ENCODE assay signal across 15 mouse cellular contexts in genomic region chr10:43693974-43694373, GRCm38 (mm10).
DNase-seq lines count a peak whose midpoint lies in the region; ATAC-seq and TF ChIP-seq lines count a peak whose summit lies in the region.
"Had no signal": no experiment of that assay in that cellular context is flagged by ENCODE, and none has a peak within 500 bp of the region (broad histone marks: within the 10 kb centered on the region; RNA-seq: fewer than 3 reads in every experiment).

No protein-coding gene starts in this region.

- TF ChIP-seq POLR2A in lung, adult 2 months (IDR thresholded peaks at IDR 0.05; ENCODE audit: borderline replicate concordance, extremely low read depth, low read depth, low read length): no peak

- H3K4me3 ChIP-seq in gastrocnemius, adult 2 months: no peak overlapping the region
- H3K4me3 ChIP-seq in intestine, postnatal 0 days (ENCODE audit: low read depth, low read length): no peak overlapping the region
- H3K4me3 ChIP-seq in liver, embryonic 16.5 days (ENCODE audit: low read depth, low read length): no peak overlapping the region
- no peak overlapping the region for H3K4me3 ChIP-seq in forebrain, embryonic 16.5 days (replicated peaks; ENCODE audit: low read length)
- no peak overlapping the region for H3K4me3 ChIP-seq in lung, adult 2 months (replicated peaks; ENCODE audit: extremely low read depth, low read depth, low read length)

- 19% methylated on average over 5 of the region's 5 CpGs for WGBS in intestine, postnatal 0 days
- WGBS in liver, embryonic 16.5 days (ENCODE audit: insufficient replicate concordance): 35% methylated on average over 5 of the region's 5 CpGs
- WGBS in forebrain, embryonic 16.5 days: 79% methylated on average over 5 of the region's 5 CpGs
- WGBS in lung, adult 2 months: 54% methylated on average over 5 of the region's 5 CpGs

- H3K4me2 ChIP-seq in intestine, postnatal 0 days (replicated peaks; ENCODE audit: low read depth): peak overlapping the region; percentile 25; the same call in 1 of the 2 replicates
- no peak overlapping the region for H3K4me2 ChIP-seq in liver, embryonic 16.5 days (ENCODE audit: low read depth, low read length)
- H3K4me2 ChIP-seq in forebrain, embryonic 16.5 days (ENCODE audit: low read length): no peak overlapping the region
- H3K4me2 ChIP-seq: hindbrain, embryonic 14.5 days had no signal

- H3K9me3 ChIP-seq in intestine, postnatal 0 days (ENCODE audit: control insufficient read depth): no peaks in the 10 kb centered on the region
- no peaks in the 10 kb centered on the region for H3K9me3 ChIP-seq in liver, embryonic 16.5 days (replicated peaks; ENCODE audit: control insufficient read depth, low read length)
- no peaks in the 10 kb centered on the region for H3K9me3 ChIP-seq in forebrain, embryonic 16.5 days (ENCODE audit: control insufficient read depth, low read length)
- H3K9me3 ChIP-seq: G1E had no signal

- TF ChIP-seq CTCF in gastrocnemius, adult 2 months (IDR thresholded peaks at IDR 0.05): no peak
- TF ChIP-seq CTCF in intestine, postnatal 0 days (IDR thresholded peaks at IDR 0.05; ENCODE audit: low read depth): no peak
- no peak for TF ChIP-seq CTCF in lung, adult 2 months (IDR thresholded peaks at IDR 0.05; ENCODE audit: insufficient read depth, low read length)

- intact Hi-C loops in gastrocnemius, adult 2 months (cut with DNase I): loop anchor here (2.0 to 5.0 kb wide), 2 partner anchors 45 to 117 kb away; partner anchors contain the start of gene Cd24a

- no peak for DNase-seq in gastrocnemius, adult 2 months
- DNase-seq in gastrocnemius, adult 8-10 months (ENCODE audit: low spot score in 2 of 2): no peak
- DNase-seq in 3T3-L1 (ENCODE audit: low read depth, low spot score): peak; percentile 5
- DNase-seq in urinary bladder, postnatal 25 days (ENCODE audit: low spot score): no peak
- no peak for DNase-seq in lung, adult 2 months
- DNase-seq: B cell, adult 2 months; cerebellum, postnatal 14 days; left cerebral cortex, postnatal 4 days; right cerebral cortex, postnatal 4 days had no signal

- H3K27me3 ChIP-seq in intestine, postnatal 0 days (replicated peaks; ENCODE audit: control insufficient read depth, insufficient read depth, low read length): no peaks in the 10 kb centered on the region
- H3K27me3 ChIP-seq in liver, embryonic 16.5 days (ENCODE audit: control insufficient read depth, insufficient read depth, low read depth, low read length): peaks cover 14% of the 10 kb centered on the region
- H3K27me3 ChIP-seq in forebrain, embryonic 16.5 days (replicated peaks; ENCODE audit: control insufficient read depth, insufficient read depth, low read length): no peaks in the 10 kb centered on the region

- peak; percentile 69 for ATAC-seq in intestine, postnatal 0 days
- peak; percentile 72 for ATAC-seq in liver, embryonic 16.5 days (ENCODE audit: low read depth)
- no peak for ATAC-seq in forebrain, embryonic 16.5 days

- H3K27ac ChIP-seq in gastrocnemius, adult 2 months: peak overlapping the region; percentile 83
- H3K27ac ChIP-seq in intestine, postnatal 0 days (ENCODE audit: low read depth, low read length): peak overlapping the region; percentile 11; the same call in 1 of the 2 replicates
- H3K27ac ChIP-seq in liver, embryonic 16.5 days (ENCODE audit: low read length): peak overlapping the region; percentile 47; the same call in 1 of the 2 replicates
- H3K27ac ChIP-seq in forebrain, embryonic 16.5 days (ENCODE audit: low read length): no peak overlapping the region
- H3K27ac ChIP-seq: hindbrain, embryonic 14.5 days; macrophage had no signal

- H3K4me1 ChIP-seq in intestine, postnatal 0 days (replicated peaks; ENCODE audit: control insufficient read depth, insufficient read depth, low read length): no peaks in the 10 kb centered on the region; the same call in 1 of the 2 replicates
- H3K4me1 ChIP-seq in liver, embryonic 16.5 days (ENCODE audit: control insufficient read depth, low read depth, low read length): peaks cover 15% of the 10 kb centered on the region
- H3K4me1 ChIP-seq in forebrain, embryonic 16.5 days (replicated peaks; ENCODE audit: control insufficient read depth, insufficient read depth, low read length): peaks cover 2% of the 10 kb centered on the region; the same call in 1 of the 2 replicates
- H3K4me1 ChIP-seq in lung, adult 2 months (ENCODE audit: control insufficient read depth, insufficient read depth, low read length): peaks cover 8% of the 10 kb centered on the region; the same call in 1 of the 2 replicates

- no peak overlapping the region for H3K9ac ChIP-seq in intestine, postnatal 0 days (ENCODE audit: low read depth, low read length)
- no peak overlapping the region for H3K9ac ChIP-seq in liver, embryonic 16.5 days (ENCODE audit: low read depth, low read length)
- H3K9ac ChIP-seq in forebrain, embryonic 16.5 days (replicated peaks; ENCODE audit: low read depth, low read length): no peak overlapping the region
- H3K9ac ChIP-seq: hindbrain, embryonic 14.5 days had no signal

- no peaks in the 10 kb centered on the region for H3K36me3 ChIP-seq in intestine, postnatal 0 days (ENCODE audit: control insufficient read depth, insufficient read depth)
- no peaks in the 10 kb centered on the region for H3K36me3 ChIP-seq in liver, embryonic 16.5 days (ENCODE audit: control insufficient read depth, insufficient read depth)
- H3K36me3 ChIP-seq in forebrain, embryonic 16.5 days (ENCODE audit: control insufficient read depth, insufficient read depth): no peaks in the 10 kb centered on the region
- H3K36me3 ChIP-seq: G1E had no signal
